Mouse (Mus musculus) left cerebral cortex, adult 8-10 months (tissue): ENCODE data around the gene Slc44a4. TPM values are rescaled to one million over a fixed set of nuclear protein-coding genes. Genes with fewer than 3 reads are reported as not detected.
A peak's percentile ranks its signal among the peaks of the same experiment; 100 is the strongest.
"Not testable (repeated sequence)": the region's sequence is repeated elsewhere in the genome, so short reads cannot be mapped to it uniquely, and the experiment has no call there.

ENCODE experiments used
- DNase-seq, 2 experiments: peaks; one replicate each; pipeline ENCODE4 v3.0.0; 2022; ENCODE audit warnings: low spot score in 2 of 2
- total RNA-seq, 4 experiments: library from RNA; stranded (reverse); gene quantifications; 2 replicates each; pipeline ENCODE4 v1.2.4; 2022

Gene Slc44a4
- total RNA-seq, 4 experiments from 2014 or later, result 0.33 to 0.66 (median 0.51) TPM

- DNase-seq, result no peak
Measured at GRCm38 (mm10) chr17:34899053-34899889, 15.0 kb upstream of the Slc44a4 start.

GRCm38 (mm10) chr17:34899890-34900243, 14.4 kb upstream of the Slc44a4 start:
- DNase-seq, result no peak

GRCm38 (mm10) chr17:34900826-34901225, 13.4 kb upstream of the Slc44a4 start:
- DNase-seq, result not testable (repeated sequence)

- not testable (repeated sequence) for DNase-seq
Measured at GRCm38 (mm10) chr17:34901948-34902347, 12.3 kb upstream of the Slc44a4 start.

GRCm38 (mm10) chr17:34902895-34903294, 11.4 kb upstream of the Slc44a4 start:
- DNase-seq, result no peak

GRCm38 (mm10) chr17:34910982-34911381, 3.3 kb upstream of the Slc44a4 start:
- DNase-seq, result no peak

- peak; percentile 40 to 55 for DNase-seq
Measured at GRCm38 (mm10) chr17:34911945-34912351, 2.3 kb upstream of the Slc44a4 start.

- no peak for DNase-seq
Measured at GRCm38 (mm10) chr17:34915410-34915831, 1.2 kb downstream of the Slc44a4 start.

- no peak for DNase-seq
Measured at GRCm38 (mm10) chr17:34916316-34916715, 2.0 kb downstream of the Slc44a4 start.

GRCm38 (mm10) chr17:34917188-34917587, 2.9 kb downstream of the Slc44a4 start:
- no peak for DNase-seq

GRCm38 (mm10) chr17:34922939-34923338, 8.7 kb downstream of the Slc44a4 start:
- no peak for DNase-seq

- DNase-seq, result no peak
Measured at GRCm38 (mm10) chr17:34924258-34924657, 10.0 kb downstream of the Slc44a4 start.

GRCm38 (mm10) chr17:34927306-34928019, 13.2 kb downstream of the Slc44a4 start:
- peak in 1 of 2 experiments; percentile 43 for DNase-seq

- DNase-seq, result no peak
Measured at GRCm38 (mm10) chr17:34928841-34929240, 14.6 kb downstream of the Slc44a4 start.

- DNase-seq, result peak; percentile 91 to 98
Measured at GRCm38 (mm10) chr17:34931061-34931734, 16.9 kb downstream of the Slc44a4 start, which contains the start of gene Neu1. TSS of gene Neu1 (plus strand) at chr17:34931253.

GRCm38 (mm10) chr17:34931735-34932098, 17.5 kb downstream of the Slc44a4 start:
- peak; percentile 44 to 46 for DNase-seq

- DNase-seq, result no peak
Measured at GRCm38 (mm10) chr17:34932287-34932686, 18.0 kb downstream of the Slc44a4 start.

- DNase-seq, result peak in 1 of 2 experiments; percentile 38
Measured at GRCm38 (mm10) chr17:34934031-34934430, 19.8 kb downstream of the Slc44a4 start.

GRCm38 (mm10) chr17:34934830-34935229, 20.6 kb downstream of the Slc44a4 start:
- DNase-seq, result no peak

- DNase-seq, result no peak
Measured at GRCm38 (mm10) chr17:34937960-34938505, 23.8 kb downstream of the Slc44a4 start.

- no peak for DNase-seq
Measured at GRCm38 (mm10) chr17:34941344-34942041, 27.2 kb downstream of the Slc44a4 start.
